Mouse (Mus musculus) G1E (cell line): ENCODE measurements at regions not wholly inside any gene's neighbourhood (a gene's known extent, or its start where the extent isn't known, plus 50 kb on each side); places are given as distances from the start of the nearest gene placed in this dataset.

Experiments used
- CTCF ChIP-seq: IDR thresholded peaks from 2 replicates; pipeline ENCODE4 v1.5.1; 2012; ENCODE audit warnings: low read depth, low read length, inconsistent platforms, mixed read lengths
- POLR2AphosphoS5 ChIP-seq: IDR thresholded peaks from 2 replicates; pipeline ENCODE4 v1.6.1; 2012; ENCODE audit warnings: low read depth, low read length, inconsistent platforms; ENCODE audit not compliant: insufficient replicate concordance
- TAL1 ChIP-seq: conservative IDR thresholded peaks from 2 replicates; pipeline ENCODE4 v1.6.1; 2012; ENCODE audit warnings: low read depth, low read length, inconsistent platforms, mixed read lengths

DNA sequence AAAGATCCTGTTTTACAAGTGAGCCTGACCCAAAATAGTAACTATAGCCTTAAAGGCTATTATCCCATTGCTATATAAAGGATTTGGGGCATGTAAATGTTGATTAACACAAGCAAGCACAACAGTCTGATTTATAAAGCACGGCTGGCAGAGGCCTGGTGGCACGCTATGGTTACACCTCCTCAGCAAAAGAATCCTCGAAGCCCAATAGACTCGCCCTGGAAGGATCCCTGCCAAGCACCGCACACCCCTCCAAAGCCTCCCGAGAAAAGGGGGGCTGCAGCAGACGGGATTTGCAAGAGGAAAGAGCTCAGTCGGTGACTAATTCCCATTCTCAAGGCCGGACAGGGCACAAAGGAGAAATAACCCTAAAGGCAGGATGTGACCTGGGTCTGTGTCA is 150.2 kb upstream of the Spred2 start:
- TF ChIP-seq POLR2AphosphoS5 = no peak
- no peak for TF ChIP-seq TAL1
- no peak for TF ChIP-seq CTCF
